Mouse (Mus musculus) ES-CJ7 (cell line): ENCODE measurements around the gene Gm44965.

Source experiments
- DNase-seq: peaks from one replicate; pipeline ENCODE4 v3.0.0; 2011; ENCODE audit warnings: low read depth, low spot score

Gene Gm44965

DNA sequence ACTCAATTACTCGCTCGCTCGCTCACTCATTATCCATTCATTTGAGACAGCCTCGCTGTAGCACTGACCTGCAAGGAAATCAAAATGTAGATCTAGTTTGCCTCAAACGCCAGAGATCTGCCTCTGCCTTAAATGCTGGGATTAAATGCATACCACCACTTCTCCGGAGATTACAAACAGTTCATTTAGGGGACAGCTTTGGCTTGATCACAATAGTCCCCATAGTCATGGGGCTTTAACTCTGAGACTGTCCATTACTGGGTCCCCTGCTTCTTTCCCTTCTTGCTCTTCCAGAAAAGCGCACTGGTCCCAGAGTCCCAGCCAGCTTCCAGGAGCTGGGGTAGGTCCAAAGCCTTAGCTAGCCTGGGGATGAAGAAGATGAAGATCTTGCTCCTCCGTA lies 32.7 kb downstream of the Gm44965 start, which contains the start of gene AI854703:
TSS of gene AI854703 (plus strand) at position 301 of the 400 bp plus-strand sequence.
- DNase-seq, result no peak

DNA sequence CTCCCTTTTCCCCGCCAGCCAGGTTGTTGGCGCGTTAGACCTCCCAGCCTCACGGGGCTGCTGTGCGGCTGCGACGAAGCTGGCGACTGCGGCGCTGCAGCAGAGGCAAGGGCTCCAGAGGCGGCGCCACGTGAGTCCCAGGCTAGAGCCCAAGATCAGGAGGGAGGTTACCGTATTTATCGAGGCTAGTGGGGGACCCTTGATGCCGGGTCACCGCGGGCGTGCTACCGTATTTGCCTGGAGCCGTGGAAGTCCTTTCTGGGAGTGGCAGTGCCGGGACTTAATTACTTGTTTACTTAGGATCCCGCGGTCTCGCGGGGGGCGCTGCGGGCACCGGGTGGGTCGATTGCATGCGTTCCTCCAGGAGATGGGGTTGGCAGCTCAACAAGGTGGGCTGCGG lies 33.2 kb downstream of the Gm44965 start:
- peak; percentile 81 for DNase-seq

DNA sequence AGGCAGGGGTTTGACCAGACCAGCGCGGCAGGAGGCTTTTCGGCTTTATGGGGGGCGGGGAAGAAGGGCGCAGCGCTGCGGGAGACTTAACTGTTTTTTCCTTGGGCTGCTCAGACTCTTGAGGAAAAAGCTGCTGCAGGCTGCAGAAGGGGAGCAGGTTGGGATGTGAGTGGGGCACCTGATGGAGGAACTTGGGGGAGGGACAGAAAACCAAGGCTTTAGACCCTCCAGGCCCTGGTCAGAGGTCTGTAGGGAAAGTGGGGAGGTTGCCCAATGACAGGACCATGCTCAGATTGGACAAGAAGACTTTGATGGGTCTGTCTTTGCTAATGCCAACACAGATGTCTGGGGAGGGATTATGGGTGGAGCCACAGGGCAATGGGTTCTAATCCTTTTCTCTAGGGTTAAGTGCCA lies 33.8 kb downstream of the Gm44965 start:
- no peak for DNase-seq

DNA sequence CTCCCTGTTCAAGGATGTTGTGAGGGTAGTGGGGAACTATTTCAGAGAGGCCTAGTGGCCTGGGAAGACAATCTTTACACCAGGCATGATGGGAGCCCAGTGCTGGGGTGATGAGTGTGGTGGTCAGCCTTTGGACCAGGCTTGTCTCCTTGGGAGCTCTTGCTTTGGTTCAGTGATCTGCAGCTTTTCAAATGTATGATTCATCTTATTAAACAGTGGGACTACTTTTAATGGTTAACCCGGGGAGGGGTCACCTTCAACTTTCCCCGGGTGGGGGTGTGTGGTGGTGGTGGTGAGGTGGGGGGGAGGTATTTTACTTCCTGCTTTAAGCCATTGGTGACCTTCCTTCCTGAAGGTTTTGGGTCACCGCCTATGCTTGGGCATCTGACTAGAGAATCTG lies 34.6 kb downstream of the Gm44965 start:
- DNase-seq, result no peak

DNA sequence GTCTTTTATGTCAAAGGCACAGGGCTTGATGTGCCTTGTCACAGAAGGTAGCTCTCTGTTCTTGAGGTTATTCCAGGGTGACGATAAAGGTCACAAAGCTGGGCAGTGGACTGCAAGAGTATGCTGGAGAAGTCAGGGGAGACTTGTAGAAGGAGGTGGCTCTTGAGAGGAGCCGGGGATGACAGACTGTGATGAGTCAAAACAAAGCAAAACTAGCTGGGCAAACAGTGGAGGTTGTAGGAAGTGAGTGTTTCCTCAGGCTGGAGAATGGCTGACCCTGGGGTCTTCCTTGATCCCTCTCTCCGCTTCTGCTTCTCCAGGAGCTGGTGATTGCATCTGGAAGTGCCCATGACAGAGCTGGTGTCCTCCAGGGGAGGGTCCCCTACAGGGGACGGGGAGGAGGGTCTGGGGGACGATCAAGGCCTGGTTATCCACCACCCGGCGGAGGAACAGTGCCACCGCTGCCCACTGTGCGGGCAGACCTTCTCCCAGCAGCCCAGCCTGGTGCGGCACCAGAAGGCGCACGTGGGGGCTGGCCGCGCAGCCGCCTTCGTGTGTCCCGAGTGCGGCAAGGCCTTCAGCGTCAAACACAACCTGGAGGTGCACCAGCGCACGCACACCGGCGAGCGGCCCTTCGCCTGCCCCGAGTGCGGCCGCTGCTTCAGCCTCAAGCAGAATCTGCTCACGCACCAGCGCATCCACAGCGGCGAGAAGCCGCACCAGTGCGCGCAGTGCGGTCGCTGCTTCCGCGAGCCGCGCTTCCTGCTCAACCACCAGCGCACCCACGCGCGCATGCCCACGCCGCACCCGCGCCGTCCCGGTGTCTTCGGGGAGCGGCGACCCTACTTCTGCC lies 35.3 kb downstream of the Gm44965 start:
- no peak for DNase-seq

DNA sequence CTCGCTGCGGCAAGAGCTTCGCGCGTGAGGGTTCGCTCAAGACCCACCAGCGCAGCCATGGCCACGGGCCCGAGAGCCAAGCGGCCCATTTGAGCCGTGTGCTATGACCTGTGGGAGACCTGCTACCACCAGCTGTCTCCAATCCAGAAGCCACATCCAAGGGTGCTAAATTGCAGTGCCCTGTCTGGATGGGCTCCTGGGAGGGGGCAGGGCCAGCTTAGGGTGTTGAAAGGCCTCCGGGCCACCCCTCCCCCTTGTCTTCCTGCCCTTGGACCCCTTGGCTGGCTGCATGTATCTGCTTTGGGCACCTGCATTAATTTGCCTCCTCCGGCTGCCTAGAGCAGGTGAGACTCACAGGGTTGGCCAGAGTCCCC lies 35.9 kb downstream of the Gm44965 start:
- no peak for DNase-seq

DNA sequence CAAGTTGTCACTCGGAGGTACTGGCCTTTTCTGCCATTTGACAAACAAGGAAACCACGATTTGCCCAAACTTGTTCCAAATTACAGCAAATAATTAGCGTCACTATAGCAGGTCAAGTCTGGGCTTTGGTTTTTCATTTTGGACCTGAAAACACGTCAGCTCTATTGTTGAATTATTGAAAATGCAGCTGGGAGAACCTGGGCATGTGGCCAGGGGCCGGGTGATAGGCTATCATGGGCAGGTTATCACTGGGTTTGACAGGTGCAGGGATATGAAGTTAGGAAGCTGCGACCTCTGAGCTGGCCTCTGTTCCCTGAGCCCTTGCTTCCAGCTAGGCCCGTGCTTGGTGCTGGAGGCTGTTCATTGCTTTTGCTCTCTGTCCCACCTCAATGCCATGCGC lies 37.1 kb downstream of the Gm44965 start:
- DNase-seq, result no peak

DNA sequence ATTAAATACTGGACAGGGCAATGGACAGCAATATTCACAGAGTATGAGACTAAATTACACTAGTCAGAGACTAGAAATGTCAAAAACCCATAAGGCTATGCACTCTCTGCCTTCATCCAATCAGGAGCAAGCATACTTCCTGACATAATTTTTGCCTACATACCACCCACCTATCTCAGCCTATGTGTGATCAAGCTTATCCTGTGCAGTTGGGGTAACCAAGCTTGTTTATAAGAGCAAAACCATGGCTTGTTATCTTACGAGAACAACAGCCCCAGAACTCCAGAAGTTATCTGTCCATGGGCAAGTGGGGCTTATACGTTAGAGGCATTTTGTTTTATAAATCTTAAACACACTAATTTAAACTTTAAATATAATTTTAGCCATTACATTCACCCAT lies 41.4 kb downstream of the Gm44965 start:
- no peak for DNase-seq

DNA sequence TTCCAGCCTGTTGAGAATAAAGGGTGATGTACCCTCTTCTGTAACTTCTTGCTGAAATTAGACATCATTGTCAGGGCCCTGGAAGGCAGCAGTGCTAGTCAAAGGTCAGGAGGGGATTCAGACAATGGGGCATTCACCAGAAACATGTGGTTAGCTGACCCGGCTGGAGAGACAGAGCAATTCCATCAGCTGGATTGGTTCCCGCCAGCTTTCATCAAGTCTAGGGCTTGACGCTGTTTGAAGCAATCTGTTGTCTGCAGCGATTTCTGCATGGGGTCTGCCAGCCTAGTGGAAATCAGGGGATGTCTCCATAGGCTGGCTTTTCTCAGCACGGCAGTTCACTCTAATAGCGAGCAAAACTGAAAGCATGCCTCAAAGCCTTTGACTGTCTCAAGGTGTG lies 42.8 kb downstream of the Gm44965 start:
- DNase-seq, result no peak

DNA sequence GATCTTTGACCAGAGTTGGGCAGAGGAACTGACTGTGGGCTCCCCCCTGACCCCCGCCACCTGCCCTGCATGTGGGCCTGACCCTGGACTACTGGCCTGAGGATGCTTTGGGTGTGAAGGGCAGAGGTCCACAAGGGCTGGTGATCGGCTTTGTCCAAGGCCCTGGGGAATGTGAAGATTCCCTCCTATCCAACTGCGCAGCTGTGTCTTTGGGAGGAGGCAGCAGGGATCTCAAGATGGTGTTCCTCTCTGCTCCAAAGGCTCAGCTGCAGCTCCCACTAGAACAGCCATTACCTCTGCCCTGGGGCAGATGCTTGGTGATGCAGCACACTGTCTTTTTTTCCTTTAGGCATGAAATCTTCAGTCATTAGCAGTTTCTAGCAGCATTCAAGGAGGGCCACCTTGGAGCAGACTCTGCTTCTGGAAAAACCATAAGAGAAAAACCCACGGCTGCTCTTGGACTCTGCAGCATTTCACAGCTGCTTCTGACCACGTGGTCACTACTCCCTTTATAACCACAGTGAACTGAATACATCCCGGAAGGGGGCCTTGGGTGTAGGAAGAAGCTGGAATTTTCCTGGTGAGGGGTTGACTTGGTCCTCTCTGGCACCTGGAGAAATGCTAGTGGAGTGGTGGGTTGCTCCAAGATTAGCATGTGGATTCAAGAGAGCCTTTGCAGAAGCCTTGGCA lies 44.2 kb downstream of the Gm44965 start:
- DNase-seq, result no peak

DNA sequence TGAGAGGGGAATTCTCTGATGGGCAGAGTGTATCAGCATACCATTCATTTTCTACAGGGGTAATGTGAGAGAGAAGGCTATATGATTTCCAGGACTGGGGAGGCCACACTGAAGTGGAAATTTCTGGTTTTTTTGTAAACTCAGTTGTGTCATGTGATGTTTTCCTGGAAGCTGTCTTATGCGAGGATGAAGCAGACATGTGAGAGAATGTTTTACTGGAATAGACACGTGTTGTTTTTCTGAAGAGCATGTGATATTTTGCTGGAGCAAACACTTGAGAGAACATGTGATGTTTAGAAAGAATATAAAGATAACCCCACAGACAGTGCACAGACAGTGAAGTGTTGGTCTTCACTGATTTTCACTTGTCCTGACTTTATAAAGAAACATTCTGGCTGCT lies 44.8 kb downstream of the Gm44965 start:
- no peak for DNase-seq

DNA sequence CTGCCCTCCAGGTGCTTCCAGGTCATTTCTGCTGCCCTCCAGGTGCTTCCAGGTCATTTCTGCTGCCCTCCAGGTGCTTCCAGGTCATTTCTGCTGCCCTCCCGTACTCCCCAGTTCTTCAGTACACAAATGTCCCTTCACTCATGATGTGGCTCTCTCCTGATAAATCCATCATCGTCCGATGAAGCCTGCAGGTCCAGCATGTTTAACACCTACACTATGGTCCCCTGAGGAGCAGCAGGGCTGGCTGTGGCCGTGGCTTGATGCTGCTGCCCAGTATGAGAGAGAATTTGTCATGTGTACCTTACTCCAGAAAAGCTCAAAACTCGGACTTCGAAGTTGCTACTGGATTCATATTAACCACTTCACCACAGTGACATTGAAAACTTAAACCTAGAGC lies 47.6 kb downstream of the Gm44965 start:
- no peak for DNase-seq

DNA sequence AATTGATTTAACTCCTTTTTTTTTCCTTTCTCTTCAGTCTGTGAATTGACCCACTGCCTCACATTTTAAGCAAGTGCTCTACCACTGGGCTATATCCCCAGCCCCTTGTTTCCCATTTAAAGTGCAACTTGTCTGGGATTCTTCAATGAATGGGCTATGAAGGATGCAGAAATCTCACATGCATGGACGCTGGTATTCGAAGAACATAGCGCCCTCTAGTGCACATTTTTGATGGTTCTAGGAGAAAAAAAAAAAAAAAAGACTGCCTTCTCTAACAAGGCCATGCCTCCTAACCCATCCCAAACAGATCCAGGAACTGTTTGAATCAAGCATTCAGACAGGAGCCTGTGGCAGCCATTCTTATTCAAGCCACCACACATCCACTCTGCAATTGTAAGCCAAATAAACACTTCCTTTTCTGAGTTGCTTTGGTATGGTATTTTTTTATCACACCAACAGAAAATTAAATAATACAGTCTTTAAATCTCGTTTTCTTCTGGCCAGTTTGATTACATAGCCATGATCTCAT lies 49.1 kb downstream of the Gm44965 start:
- peak; percentile 88 for DNase-seq

DNA sequence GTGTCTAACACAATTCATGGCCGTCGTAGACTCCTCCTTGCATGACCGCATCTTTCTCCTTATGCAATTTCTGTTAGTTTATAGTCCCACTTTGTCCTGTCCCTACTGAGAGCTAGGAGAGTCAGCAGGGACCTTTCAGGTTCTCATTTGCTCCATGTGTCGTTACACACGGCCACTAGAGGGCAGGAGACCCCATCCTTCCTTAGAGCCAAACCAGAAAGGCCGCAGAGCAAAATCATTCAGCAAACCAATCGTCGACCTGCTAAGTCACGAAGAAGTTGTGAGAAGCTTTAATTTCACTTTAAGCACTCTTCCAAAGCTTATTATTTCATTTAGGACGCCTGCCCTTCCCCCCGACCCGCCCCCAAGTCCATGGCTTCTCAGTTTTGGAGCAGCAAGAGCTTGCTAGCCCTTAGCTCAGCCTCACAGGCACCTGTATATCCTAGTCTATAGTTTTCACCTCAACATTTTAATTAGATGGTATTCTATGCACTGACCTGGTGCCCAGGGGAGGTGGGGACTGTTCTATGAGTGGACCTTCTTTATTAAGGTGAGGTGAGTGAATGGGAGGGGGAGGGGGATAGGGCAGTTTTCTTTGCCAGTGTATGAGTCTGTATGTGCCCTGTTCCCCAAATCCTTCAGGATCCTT lies 52.0 kb downstream of the Gm44965 start:
- DNase-seq, result peak; percentile 78

DNA sequence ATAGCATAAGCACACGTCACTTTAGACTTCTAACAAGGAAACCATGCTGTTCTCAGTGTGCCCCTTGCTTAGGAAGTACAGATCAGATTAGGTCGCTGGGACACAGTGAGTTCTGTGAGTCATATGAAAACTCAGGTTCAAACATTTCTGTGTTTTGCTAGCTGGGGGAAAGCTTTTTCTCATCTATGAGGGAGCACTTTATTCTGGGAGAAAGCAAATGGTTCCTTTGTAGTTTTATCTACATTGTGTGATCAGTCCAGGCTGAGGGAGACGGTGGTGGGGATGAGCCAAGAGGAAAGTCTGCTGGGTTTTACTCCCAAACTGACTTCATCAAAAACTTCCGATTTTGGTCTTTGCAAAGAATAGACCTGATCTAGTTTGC lies 52.6 kb downstream of the Gm44965 start:
- DNase-seq, result no peak

DNA sequence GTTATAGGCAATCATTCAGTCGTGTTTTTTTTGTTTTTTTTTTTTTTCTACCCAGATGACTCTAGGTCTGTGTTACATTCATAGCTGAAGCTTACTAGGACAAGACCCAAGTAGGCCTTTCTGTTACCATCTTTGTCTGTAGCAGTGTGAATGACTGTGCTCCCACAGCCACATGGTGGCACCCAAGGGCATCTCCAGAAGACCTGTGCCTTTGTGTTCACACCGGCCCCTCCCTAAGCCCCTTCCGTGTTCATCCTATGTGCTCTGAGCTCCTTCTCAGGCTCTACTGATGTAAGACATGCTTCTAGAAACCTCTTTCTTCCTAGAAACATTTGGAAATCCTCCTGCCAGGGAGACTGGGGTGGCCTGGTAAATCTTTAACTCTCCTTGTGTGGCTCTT lies 53.3 kb downstream of the Gm44965 start, which contains the start of gene Gimap8:
TSS of gene Gimap8 (plus strand) at position 240 of the 400 bp plus-strand sequence.
- peak; percentile 60 for DNase-seq

DNA sequence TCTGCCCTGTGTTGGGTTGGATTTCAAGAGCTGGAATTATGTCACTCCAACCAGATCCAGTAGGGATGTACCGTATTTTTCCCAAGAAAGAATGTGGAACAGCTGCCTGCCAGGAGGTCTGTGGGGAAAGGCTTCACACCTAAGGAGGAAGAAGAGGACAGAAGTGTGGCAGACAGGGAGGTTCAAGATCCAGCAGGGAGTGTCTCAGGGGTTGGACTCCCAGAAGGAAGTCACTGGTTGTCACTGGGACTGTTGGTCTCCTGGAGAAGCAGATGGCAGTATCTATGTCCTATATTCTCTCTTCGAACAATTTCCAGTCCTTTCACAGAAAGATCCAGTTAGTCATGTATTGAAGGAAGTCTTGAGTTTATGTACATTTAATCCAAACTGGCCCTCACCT lies 53.9 kb downstream of the Gm44965 start:
- no peak for DNase-seq

DNA sequence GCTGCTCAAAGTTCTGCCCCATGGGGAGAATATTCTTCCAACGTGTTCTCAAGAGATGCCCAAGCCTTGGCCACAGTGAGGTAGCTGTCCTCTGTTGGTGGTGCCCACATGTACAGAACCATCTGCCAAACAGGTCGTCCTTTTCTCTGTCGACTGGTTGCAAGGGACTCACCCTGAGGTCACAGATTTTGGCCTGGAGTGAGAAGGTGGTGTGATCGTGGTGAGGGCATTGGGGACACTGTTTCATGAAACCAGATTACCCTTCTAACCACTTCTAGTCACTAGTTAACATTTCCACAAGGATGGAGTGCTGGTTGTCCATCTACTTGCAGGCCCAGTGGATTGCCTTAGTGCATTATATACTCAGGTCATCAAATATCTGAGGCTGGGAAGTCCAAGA lies 55.0 kb downstream of the Gm44965 start:
- no peak for DNase-seq

DNA sequence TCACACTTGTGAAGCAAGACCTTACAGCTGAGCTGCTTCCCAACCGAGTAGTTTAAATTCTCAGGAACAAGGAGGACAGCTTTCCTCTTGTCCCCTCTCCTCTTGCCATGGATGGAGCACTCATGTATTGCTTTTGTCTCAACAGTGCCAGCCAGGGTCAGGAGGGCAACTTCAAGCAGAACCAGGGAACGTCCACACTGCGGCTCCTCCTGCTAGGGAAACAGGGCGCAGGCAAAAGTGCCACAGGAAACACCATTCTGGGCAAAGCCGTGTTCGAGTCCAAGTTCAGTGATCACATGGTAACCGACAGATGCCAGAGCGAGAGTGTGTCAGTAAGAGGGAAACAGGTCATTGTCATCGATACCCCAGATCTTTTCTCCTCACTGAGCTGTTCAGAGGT lies 56.3 kb downstream of the Gm44965 start:
- DNase-seq, result no peak

DNA sequence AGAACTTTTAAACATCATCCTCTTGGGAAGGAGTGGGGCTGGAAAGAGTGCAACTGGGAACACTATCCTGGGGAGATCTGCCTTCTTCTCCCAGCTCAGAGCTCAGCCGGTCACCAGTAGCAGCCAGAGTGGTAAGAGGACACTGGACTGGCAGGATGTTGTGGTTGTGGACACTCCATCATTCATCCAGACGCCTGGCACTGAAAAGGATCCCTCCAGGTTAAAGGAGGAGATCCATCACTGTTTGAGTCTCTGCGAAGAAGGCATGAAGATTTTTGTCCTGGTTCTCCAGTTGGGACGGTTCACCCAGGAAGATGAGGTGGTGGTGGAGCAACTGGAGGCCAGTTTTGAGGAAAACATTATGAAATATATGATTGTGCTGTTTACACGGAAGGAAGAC lies 65.0 kb downstream of the Gm44965 start:
- DNase-seq, result no peak

DNA sequence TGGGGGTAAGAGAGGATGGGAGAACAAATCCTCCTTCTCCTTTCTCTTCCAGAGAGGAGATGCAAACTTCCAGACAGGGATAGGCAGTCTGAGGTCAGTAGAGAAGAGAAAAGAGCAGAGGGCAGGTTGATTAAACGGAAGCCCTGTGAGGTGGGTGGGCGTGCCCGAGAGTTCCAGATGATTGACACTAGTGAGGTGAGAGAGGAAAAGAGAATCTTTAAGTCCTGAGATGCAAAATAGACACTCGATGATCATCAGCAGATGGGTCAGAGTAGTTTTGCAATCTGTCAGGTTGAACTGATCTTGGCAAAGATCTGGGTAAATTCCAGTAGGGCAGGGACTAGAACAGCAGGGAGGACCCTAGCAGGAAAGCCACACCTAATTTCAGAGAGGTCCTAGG lies 71.0 kb downstream of the Gm44965 start:
- DNase-seq, result no peak

DNA sequence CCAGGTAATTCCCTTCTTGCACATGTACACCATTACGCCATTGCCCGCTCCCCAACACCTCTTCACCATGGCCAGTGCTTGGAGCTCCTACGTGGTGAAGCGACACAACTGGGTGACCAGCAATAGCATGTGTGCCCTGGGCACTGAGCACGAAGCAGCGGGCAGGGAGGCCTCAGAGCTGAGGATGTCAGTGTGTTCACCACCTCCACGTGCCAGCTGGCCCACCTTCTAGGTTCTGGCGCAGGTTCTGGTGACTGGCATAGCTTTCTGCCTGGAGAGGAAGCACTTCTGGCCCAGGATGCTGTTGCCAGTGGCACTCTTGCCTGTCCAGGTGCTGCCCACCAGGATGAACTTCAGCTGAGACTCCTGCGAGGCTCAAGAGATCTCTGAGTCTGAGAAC lies 71.7 kb downstream of the Gm44965 start:
- no peak for DNase-seq
